Mouse (Mus musculus): ENCODE measurements around the gene Zfp618.

DNA sequence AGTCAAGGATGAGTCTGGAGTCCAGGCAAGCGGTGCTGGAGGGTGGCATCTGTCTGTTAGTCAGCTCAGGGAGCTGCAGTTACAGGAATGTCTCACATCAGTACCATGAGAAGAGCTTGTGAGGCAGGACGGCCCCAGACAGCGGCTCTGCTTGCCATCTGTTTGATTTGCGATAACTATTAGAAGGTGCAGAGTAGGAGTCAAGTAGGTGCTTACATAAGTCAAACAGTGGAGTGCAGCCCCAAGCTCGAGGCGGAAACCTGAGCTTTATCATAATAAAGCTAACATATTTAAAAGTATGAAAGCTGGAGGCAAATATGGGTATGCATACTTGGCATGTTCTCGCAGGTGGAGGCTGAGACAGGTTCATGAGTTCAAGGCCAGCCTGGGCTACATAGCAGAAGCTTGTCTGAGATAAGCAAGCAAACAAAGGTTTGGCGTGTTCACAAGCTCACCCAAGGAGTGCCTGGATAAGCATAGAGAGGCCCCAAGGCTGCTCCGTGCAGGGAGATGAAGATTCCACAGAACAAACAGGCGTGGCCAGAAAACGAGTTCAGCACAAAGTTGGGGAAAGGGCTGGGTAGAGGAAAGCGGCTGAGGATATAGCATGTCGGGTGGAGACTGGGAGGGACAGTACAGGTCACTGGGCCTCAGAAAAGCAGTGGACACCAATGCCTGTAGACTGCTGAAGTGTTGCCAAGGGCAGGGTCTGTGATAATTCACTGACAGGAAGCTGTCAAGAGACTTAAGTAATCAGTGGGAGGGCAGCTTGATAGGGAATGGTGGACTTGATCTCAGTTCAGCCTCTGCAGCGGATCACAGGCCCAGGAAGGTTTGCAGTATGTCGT is 106.3 kb downstream of the Zfp618 start:
- TF ChIP-seq CTCF (IDR thresholded peaks at IDR 0.05; ENCODE audit: control insufficient read depth, insufficient read depth, insufficient replicate concordance, low read depth, low read length): no peak
- no peak for TF ChIP-seq POLR2A (IDR thresholded peaks at IDR 0.05; ENCODE audit: control insufficient read depth, low read depth, low read length)

Measured in testis, adult 2 months (tissue).